Mouse (Mus musculus) liver, embryonic 12.5 days (tissue): ENCODE measurements at regions not wholly inside any gene's neighbourhood (a gene's known extent, or its start where the extent isn't known, plus 50 kb on each side); places are given as distances from the start of the nearest gene placed in this dataset.

ENCODE experiments used
- ATAC-seq: fragments of 200-750 bp; cut with Nextera tagmentation; 2 replicates; pipeline ENCODE4 v1.8.0; 2017; ENCODE audit warnings: moderate number of reproducible peaks, mild to moderate bottlenecking, moderate library complexity
- H3K27ac ChIP-seq: fragments of 300-500 bp; sonication (generic); 2 replicates; pipeline ENCODE4 v1.5.1; 2016; ENCODE audit warnings: mild to moderate bottlenecking
- H3K27me3 ChIP-seq: fragments of 300-500 bp; sonication (generic); replicated peaks from 2 replicates; pipeline ENCODE4 v1.6.1; 2016; ENCODE audit warnings: mild to moderate bottlenecking, moderate library complexity
- H3K36me3 ChIP-seq: fragments of 300-500 bp; sonication (generic); 2 replicates; pipeline ENCODE4 v1.6.1; 2016; ENCODE audit warnings: mild to moderate bottlenecking, moderate library complexity
- H3K4me1 ChIP-seq: fragments of 300-500 bp; sonication (generic); 2 replicates; pipeline ENCODE4 v1.6.1; 2016
- H3K4me2 ChIP-seq: fragments of 300-500 bp; sonication (generic); 2 replicates; pipeline ENCODE4 v1.6.1; 2016; ENCODE audit warnings: mild to moderate bottlenecking, moderate library complexity
- H3K4me3 ChIP-seq: fragments of 300-500 bp; sonication (generic); 2 replicates; pipeline ENCODE4 v1.5.1; 2016; ENCODE audit warnings: mild to moderate bottlenecking, moderate library complexity
- H3K9ac ChIP-seq: fragments of 300-500 bp; sonication (generic); 2 replicates; pipeline ENCODE4 v1.6.1; 2016; ENCODE audit warnings: mild to moderate bottlenecking, moderate library complexity
- H3K9me3 ChIP-seq: fragments of 300-500 bp; sonication (generic); replicated peaks from 2 replicates; pipeline ENCODE4 v1.6.1; 2016; ENCODE audit warnings: mild to moderate bottlenecking, moderate library complexity
- WGBS: fragments of 180-500 bp; shearing (Covaris S2); methylation state at CpG from one replicate; pipeline ENCODE4 v1.1.7; 2016; ENCODE audit not compliant: insufficient replicate concordance; 5-methylcytosine and 5-hydroxymethylcytosine counted together

- Histone ChIP-seq H3K36me3 (no peaks in the 10 kb centered on the region), H3K27ac (no peak overlapping the region), H3K4me1 (no peaks in the 10 kb centered on the region), H3K9me3 (no peaks in the 10 kb centered on the region), H3K4me3 (no peak overlapping the region), H3K4me2 (no peak overlapping the region), H3K27me3 (peaks cover 14% of the 10 kb centered on the region; the same call in 1 of the 2 replicates), H3K9ac (no peak overlapping the region)
- WGBS = 23% methylated on average over 2 of the region's 2 CpGs
- ATAC-seq = no peak
Observed at GRCm38 (mm10) chr9:61233251-61233650, 138.9 kb upstream of the Tle3 start.

GRCm38 (mm10) chr9:61235653-61236610 lies 136.2 kb upstream of the Tle3 start:
- Histone ChIP-seq H3K9ac (no peak overlapping the region), H3K4me2 (no peak overlapping the region), H3K4me1 (no peaks in the 10 kb centered on the region), H3K4me3 (no peak overlapping the region), H3K9me3 (no peaks in the 10 kb centered on the region), H3K36me3 (no peaks in the 10 kb centered on the region), H3K27me3 (peaks cover 32% of the 10 kb centered on the region; the same call in 1 of the 2 replicates), H3K27ac (no peak overlapping the region)
- WGBS = 64% methylated on average over 17 of the region's 17 CpGs
- no peak for ATAC-seq

GRCm38 (mm10) chr9:61238687-61239250 lies 133.4 kb upstream of the Tle3 start:
- 46% methylated on average over 4 of the region's 4 CpGs for WGBS

GRCm38 (mm10) chr9:61239328-61239727 lies 132.8 kb upstream of the Tle3 start:
- no peak overlapping the region for H3K4me2 ChIP-seq
- H3K4me3 ChIP-seq = no peak overlapping the region
- peaks cover 27% of the 10 kb centered on the region for H3K27me3 ChIP-seq
- no peak for ATAC-seq
- no peaks in the 10 kb centered on the region for H3K36me3 ChIP-seq
- H3K9ac ChIP-seq = no peak overlapping the region
- WGBS = 76% methylated on average over 3 of the region's 4 CpGs
- no peaks in the 10 kb centered on the region for H3K9me3 ChIP-seq
- H3K27ac ChIP-seq = no peak overlapping the region
- H3K4me1 ChIP-seq = no peaks in the 10 kb centered on the region

More at GRCm38 (mm10) chr9:61238687-61239250, 133.4 kb upstream of the Tle3 start:
- no peak for ATAC-seq
- H3K4me1 ChIP-seq = no peaks in the 10 kb centered on the region
- no peak overlapping the region for H3K27ac ChIP-seq
- no peak overlapping the region for H3K4me3 ChIP-seq
- no peak overlapping the region for H3K4me2 ChIP-seq
- H3K9me3 ChIP-seq = no peaks in the 10 kb centered on the region
- no peak overlapping the region for H3K9ac ChIP-seq
- H3K27me3 ChIP-seq = peaks cover 27% of the 10 kb centered on the region; the same call in 1 of the 2 replicates
- H3K36me3 ChIP-seq = no peaks in the 10 kb centered on the region

GRCm38 (mm10) chr9:61241442-61241841 lies 130.7 kb upstream of the Tle3 start:
- ATAC-seq = no peak

GRCm38 (mm10) chr9:61242167-61242860 lies 129.9 kb upstream of the Tle3 start:
- ATAC-seq = no peak
- Histone ChIP-seq H3K36me3 (no peaks in the 10 kb centered on the region), H3K9me3 (no peaks in the 10 kb centered on the region), H3K4me1 (no peaks in the 10 kb centered on the region), H3K4me2 (no peak overlapping the region), H3K27ac (no peak overlapping the region), H3K9ac (no peak overlapping the region), H3K27me3 (peaks cover 23% of the 10 kb centered on the region), H3K4me3 (no peak overlapping the region)
- WGBS = 61% methylated on average over 9 of the region's 9 CpGs

More at GRCm38 (mm10) chr9:61241442-61241841, 130.7 kb upstream of the Tle3 start:
- Histone ChIP-seq H3K36me3 (no peaks in the 10 kb centered on the region), H3K27me3 (peaks cover 27% of the 10 kb centered on the region), H3K4me2 (no peak overlapping the region), H3K27ac (no peak overlapping the region), H3K4me3 (no peak overlapping the region), H3K4me1 (no peaks in the 10 kb centered on the region), H3K9ac (no peak overlapping the region), H3K9me3 (no peaks in the 10 kb centered on the region)
- WGBS = 58% methylated on average over 8 of the region's 8 CpGs

GRCm38 (mm10) chr9:61243289-61243688 lies 128.9 kb upstream of the Tle3 start:
- Histone ChIP-seq H3K4me1 (no peaks in the 10 kb centered on the region), H3K27ac (no peak overlapping the region), H3K4me2 (no peak overlapping the region), H3K9ac (no peak overlapping the region), H3K9me3 (no peaks in the 10 kb centered on the region), H3K36me3 (no peaks in the 10 kb centered on the region), H3K4me3 (no peak overlapping the region), H3K27me3 (peaks cover 18% of the 10 kb centered on the region)
- WGBS = 60% methylated on average over 6 of the region's 6 CpGs
- no peak for ATAC-seq

- no peaks in the 10 kb centered on the region for H3K27me3 ChIP-seq
- H3K4me3 ChIP-seq = no peak overlapping the region
- H3K4me1 ChIP-seq = 0 out of 2 replicates have a peak, but pooled peaks cover 3% of the 10 kb centered on the region
- H3K36me3 ChIP-seq = no peaks in the 10 kb centered on the region
- WGBS = 56% methylated on average over 5 of the region's 5 CpGs
- H3K27ac ChIP-seq = no peak overlapping the region
- H3K4me2 ChIP-seq = no peak overlapping the region
- no peak overlapping the region for H3K9ac ChIP-seq
- no peaks in the 10 kb centered on the region for H3K9me3 ChIP-seq
- no peak for ATAC-seq
Observed at GRCm38 (mm10) chr9:61249691-61250425, 122.3 kb upstream of the Tle3 start.

GRCm38 (mm10) chr9:61251606-61252005 lies 120.6 kb upstream of the Tle3 start:
- ATAC-seq = no peak
- Histone ChIP-seq H3K36me3 (no peaks in the 10 kb centered on the region), H3K27ac (no peak overlapping the region), H3K9me3 (no peaks in the 10 kb centered on the region), H3K9ac (no peak overlapping the region), H3K4me3 (no peak overlapping the region), H3K27me3 (no peaks in the 10 kb centered on the region), H3K4me2 (no peak overlapping the region), H3K4me1 (0 out of 2 replicates have a peak, but pooled peaks cover 3% of the 10 kb centered on the region)
- 18% methylated on average over 6 of the region's 6 CpGs for WGBS

- H3K9ac ChIP-seq = no peak overlapping the region
- H3K4me2 ChIP-seq = no peak overlapping the region
- H3K9me3 ChIP-seq = no peaks in the 10 kb centered on the region
- ATAC-seq = no peak
- 0 out of 2 replicates have a peak, but pooled peaks cover 4% of the 10 kb centered on the region for H3K27me3 ChIP-seq
- H3K4me1 ChIP-seq = 0 out of 2 replicates have a peak, but pooled peaks cover 3% of the 10 kb centered on the region
- WGBS = 62% methylated on average over 3 of the region's 3 CpGs
- H3K36me3 ChIP-seq = no peaks in the 10 kb centered on the region
- no peak overlapping the region for H3K4me3 ChIP-seq
- no peak overlapping the region for H3K27ac ChIP-seq
Observed at GRCm38 (mm10) chr9:61253761-61254160, 118.4 kb upstream of the Tle3 start.

GRCm38 (mm10) chr9:61257488-61257887 lies 114.7 kb upstream of the Tle3 start:
- peaks cover 4% of the 10 kb centered on the region; the same call in 1 of the 2 replicates for H3K4me1 ChIP-seq
- 46% methylated on average over 4 of the region's 4 CpGs for WGBS

More at GRCm38 (mm10) chr9:61257488-61257887, 114.7 kb upstream of the Tle3 start:
- Histone ChIP-seq H3K36me3 (no peaks in the 10 kb centered on the region), H3K4me3 (no peak overlapping the region), H3K9ac (no peak overlapping the region), H3K27me3 (peaks cover 14% of the 10 kb centered on the region), H3K27ac (no peak overlapping the region), H3K4me2 (no peak overlapping the region), H3K9me3 (no peaks in the 10 kb centered on the region)
- ATAC-seq = no peak
